Mouse (Mus musculus) gastrocnemius, adult 8-10 months (tissue): ENCODE results near the gene Pmfbp1. TPM values are rescaled to one million over a fixed set of nuclear protein-coding genes. Genes with fewer than 3 reads are reported as not detected.
"Not testable (repeated sequence)": the region's sequence is repeated elsewhere in the genome, so short reads cannot be mapped to it uniquely, and the experiment has no call there.

ENCODE experiments used
- DNase-seq, 2 experiments: peaks; one replicate each; pipeline ENCODE4 v3.0.0; 2022; ENCODE audit warnings: low spot score in 2 of 2
- total RNA-seq, 4 experiments: library from RNA; stranded (reverse); gene quantifications; 2 replicates each; pipeline ENCODE4 v1.2.4; 2022

Gene Pmfbp1
- total RNA-seq, result not detected

- DNase-seq, result no peak
These were observed at the start of gene Pmfbp1 for GRCm38 (mm10) chr8:109493727-109494126. TSS of gene Pmfbp1 (plus strand) at chr8:109494027.

DNA sequence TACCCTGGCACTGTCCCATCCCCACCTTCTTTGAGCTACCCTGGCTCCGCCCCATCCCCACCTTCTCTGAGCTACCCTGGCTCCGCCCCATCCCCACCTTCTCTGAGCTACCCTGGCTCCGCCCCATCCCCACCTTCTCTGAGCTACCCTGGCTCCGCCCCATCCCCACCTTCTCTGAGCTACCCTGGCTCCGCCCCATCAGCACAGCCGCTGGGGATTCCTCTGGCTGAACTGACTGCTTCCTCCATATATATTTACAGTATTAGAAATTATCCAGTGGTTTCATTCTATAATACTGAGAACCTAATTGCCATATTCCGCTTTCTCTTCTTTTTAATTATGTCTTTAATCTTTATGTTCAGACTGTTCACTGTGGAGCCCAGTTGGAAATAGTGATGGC, 46.9 kb upstream of the Pmfbp1 start:
- not testable (repeated sequence) for DNase-seq

GRCm38 (mm10) chr8:109451000-109451399, 42.8 kb upstream of the Pmfbp1 start:
- DNase-seq, result no peak

DNA sequence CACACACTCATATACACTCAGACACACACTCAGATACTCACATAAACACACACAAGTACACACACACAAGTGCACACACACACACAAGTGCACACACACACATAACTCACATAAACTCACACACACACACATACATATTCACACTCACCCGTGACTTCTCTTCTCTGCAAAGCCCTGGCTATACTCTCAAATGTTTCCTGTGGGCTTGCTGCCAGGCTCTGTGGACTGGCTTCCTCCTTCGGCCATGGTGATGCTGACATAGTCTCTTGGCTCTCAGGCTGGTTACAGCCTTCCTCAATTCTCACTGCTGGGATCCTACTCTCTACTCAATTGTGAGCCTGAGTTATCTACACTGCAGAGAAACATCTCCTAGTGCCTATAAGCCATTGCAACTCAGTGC, 38.7 kb upstream of the Pmfbp1 start:
- DNase-seq, result no peak

DNA sequence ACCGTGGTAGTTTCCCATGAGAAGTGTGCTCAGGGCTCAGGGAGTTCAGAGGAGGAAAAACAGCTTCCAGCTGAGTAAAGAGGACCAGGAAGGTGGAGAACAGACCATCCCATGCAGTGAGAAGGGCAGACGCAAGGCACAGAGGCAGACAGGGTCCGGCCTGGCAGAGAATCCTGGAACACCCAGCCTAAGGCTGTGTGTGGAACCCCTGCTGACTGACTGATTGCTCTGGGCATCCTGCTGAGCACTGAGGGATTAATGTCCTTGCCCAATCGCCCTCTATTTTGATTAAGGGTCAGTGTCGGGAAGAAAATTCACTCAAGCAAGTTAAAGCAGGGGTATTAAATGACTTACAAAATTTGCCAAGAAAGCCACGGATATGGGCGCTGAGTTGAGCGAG, 36.4 kb upstream of the Pmfbp1 start:
- DNase-seq, result no peak

DNA sequence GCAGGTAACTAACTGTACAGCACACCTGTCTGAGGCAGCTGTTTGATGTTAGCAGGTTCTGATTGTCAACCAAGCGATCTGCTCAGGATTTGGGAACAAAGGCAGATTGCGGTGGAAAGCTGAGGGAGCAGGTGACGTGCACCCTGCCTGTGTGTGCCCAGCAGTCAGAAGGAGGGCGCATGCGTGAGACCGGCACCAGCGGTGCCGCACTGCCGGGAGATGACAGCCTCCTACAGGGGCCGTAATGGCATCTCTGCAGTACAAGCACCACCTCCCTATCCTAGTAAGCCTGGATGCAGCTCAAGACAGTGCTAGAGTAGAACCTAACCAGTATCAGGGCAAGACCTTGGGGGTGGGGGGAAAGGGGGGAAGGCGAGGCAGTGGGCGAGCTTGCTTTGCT, 35.2 kb upstream of the Pmfbp1 start:
- DNase-seq, result no peak

- DNase-seq, result no peak
These were observed 30.8 kb upstream of the Pmfbp1 start for GRCm38 (mm10) chr8:109463075-109463474.

GRCm38 (mm10) chr8:109463677-109464313, 30.0 kb upstream of the Pmfbp1 start:
- no peak for DNase-seq

DNA sequence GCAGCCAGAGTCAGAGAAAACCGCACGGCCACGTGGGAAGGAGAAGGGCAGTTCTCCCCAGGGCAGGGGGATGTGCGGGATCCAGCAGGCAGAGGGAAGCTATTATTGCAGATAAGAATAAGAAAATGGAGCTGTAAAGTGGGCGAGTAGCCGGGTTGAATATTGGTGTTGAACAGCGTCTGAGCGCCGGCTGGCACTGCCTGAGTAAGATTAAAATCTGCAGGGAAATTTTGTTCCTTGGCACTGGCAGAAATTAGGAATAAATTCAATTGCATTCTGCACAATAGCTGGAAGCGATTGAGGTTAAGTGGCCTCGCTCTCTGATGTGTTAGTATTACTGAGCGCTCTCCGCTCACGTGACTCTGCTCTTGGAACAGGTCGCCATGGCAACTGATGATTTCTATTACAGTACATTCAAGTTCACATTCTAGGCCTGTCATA, 29.4 kb upstream of the Pmfbp1 start:
- no peak for DNase-seq

- no peak for DNase-seq
These were observed 28.8 kb upstream of the Pmfbp1 start for GRCm38 (mm10) chr8:109465056-109465455.

- no peak for DNase-seq
These were observed 28.1 kb upstream of the Pmfbp1 start for GRCm38 (mm10) chr8:109465761-109466160.

GRCm38 (mm10) chr8:109467516-109467915, 26.3 kb upstream of the Pmfbp1 start:
- no peak for DNase-seq

GRCm38 (mm10) chr8:109468112-109468511, 25.7 kb upstream of the Pmfbp1 start:
- no peak for DNase-seq

DNA sequence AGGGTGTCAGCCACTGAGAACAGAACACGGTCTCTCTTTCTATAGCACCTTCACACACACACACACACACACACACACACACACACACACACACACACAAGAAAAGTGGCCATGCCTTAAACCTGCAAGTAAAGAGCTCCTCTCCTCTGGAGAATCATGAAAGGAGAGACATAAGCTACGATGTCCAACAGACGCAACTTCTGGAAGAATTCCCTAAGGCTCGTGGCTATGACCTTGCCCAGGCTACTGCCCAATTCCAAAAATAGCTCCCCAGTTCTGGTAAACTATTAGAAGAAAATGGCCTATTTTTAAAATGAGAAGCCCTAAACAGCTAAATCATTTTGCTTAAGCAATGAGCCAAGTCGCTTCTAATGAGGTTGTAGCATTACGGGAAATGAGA, 22.0 kb upstream of the Pmfbp1 start:
- peak in 1 of 2 experiments; percentile 22 for DNase-seq

GRCm38 (mm10) chr8:109472400-109472799, 21.4 kb upstream of the Pmfbp1 start:
- DNase-seq, result no peak

GRCm38 (mm10) chr8:109474442-109475121, 19.2 kb upstream of the Pmfbp1 start:
- DNase-seq, result no peak

- DNase-seq, result no peak
These were observed 18.4 kb upstream of the Pmfbp1 start for GRCm38 (mm10) chr8:109475436-109475835.

- no peak for DNase-seq
These were observed 15.2 kb upstream of the Pmfbp1 start for GRCm38 (mm10) chr8:109478586-109478985.

- DNase-seq, result no peak
These were observed 9.1 kb upstream of the Pmfbp1 start for GRCm38 (mm10) chr8:109484741-109485140.

DNA sequence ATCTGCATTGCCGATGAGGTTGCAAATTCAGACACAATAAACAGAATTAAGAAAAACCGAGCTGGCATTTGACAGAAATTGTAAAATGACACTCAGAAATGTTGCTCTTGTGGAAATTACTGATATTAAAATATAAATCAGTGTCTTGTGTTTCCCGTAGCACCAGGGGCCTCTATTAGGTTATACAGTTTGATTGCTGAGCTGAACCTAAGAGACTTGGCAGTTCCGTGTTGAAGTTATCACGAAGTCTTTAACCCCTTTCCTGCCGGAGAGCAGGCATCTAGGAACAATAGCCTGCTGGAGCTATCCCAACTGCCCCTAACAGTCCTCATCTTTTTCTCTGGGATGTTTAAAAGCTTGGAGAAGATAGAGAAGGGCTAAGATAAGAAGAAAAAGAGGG, 8.3 kb upstream of the Pmfbp1 start:
- no peak for DNase-seq

- no peak for DNase-seq
These were observed 1.0 kb upstream of the Pmfbp1 start for GRCm38 (mm10) chr8:109492785-109493184.

- no peak for DNase-seq
These were observed 774 bp downstream of the Pmfbp1 start for GRCm38 (mm10) chr8:109494601-109495000.

- no peak for DNase-seq
These were observed 3.6 kb downstream of the Pmfbp1 start for GRCm38 (mm10) chr8:109497431-109497830.
